Mouse (Mus musculus) erythroblast, adult 5-6 weeks (primary cell): ENCODE measurements around the gene Vezf1. TPM values are rescaled to one million over a fixed set of nuclear protein-coding genes. Genes with fewer than 3 reads are reported as not detected.
"Not testable (repeated sequence)": the region's sequence is repeated elsewhere in the genome, so short reads cannot be mapped to it uniquely, and the experiment has no call there.

Experiments used
- ATAC-seq: replicated peaks from 2 replicates; pipeline ENCODE4 v1.8.0; 2016; ENCODE audit warnings: moderate number of reproducible peaks, mild to moderate bottlenecking, moderate TSS enrichment, inconsistent platforms; ENCODE audit not compliant: poor library complexity, low FRiP score, severe bottlenecking
- total RNA-seq, 2 experiments: library from RNA; stranded (forward) in 1 of 2; stranded (reverse) in 1 of 2; fragments of 150-400 nt in 1 of 2; fragments of 200-764, 138-1000 nt in 1 of 2; gene quantifications; 2 replicates each; pipeline versions ENCODE4 v1.2.3 to v1.2.4; 2015 to 2017; ENCODE audit warnings: low replicate concordance in 2 of 2

Vezf1 gene
- 15.8 and 23.4 TPM in 2 replicates for total RNA-seq (2015; ENCODE audit: low replicate concordance)
- 7.9 and 11.7 TPM in 2 replicates for total RNA-seq (2017; ENCODE audit: low replicate concordance)

GRCm38 (mm10) chr11:88067586-88068410 lies at the start of gene Vezf1:
Gene Vezf1 (plus strand): TSS chr11:88068279.
- ATAC-seq = peak; percentile 93

- no peak for ATAC-seq
These were observed 44.1 kb upstream of the Vezf1 start for GRCm38 (mm10) chr11:88023933-88024332.

GRCm38 (mm10) chr11:88027391-88028035 lies 40.6 kb upstream of the Vezf1 start:
- no peak for ATAC-seq

- no peak for ATAC-seq
These were observed 39.8 kb upstream of the Vezf1 start for GRCm38 (mm10) chr11:88028193-88028684.

GRCm38 (mm10) chr11:88030219-88030618 lies 37.9 kb upstream of the Vezf1 start:
- ATAC-seq = no peak

- no peak for ATAC-seq
These were observed 37.2 kb upstream of the Vezf1 start for GRCm38 (mm10) chr11:88030836-88031235.

GRCm38 (mm10) chr11:88031753-88032152 lies 36.3 kb upstream of the Vezf1 start:
- ATAC-seq = no peak

- ATAC-seq = no peak
These were observed 32.1 kb upstream of the Vezf1 start for GRCm38 (mm10) chr11:88035970-88036369.

- no peak for ATAC-seq
These were observed 31.3 kb upstream of the Vezf1 start for GRCm38 (mm10) chr11:88036761-88037251.

- ATAC-seq = no peak
These were observed 30.7 kb upstream of the Vezf1 start for GRCm38 (mm10) chr11:88037386-88037785.

GRCm38 (mm10) chr11:88039066-88039465 lies 29.0 kb upstream of the Vezf1 start:
- no peak for ATAC-seq

GRCm38 (mm10) chr11:88044314-88044713 lies 23.8 kb upstream of the Vezf1 start:
- no peak for ATAC-seq

- ATAC-seq = not testable (repeated sequence)
These were observed 22.9 kb upstream of the Vezf1 start for GRCm38 (mm10) chr11:88045159-88045558.

GRCm38 (mm10) chr11:88045878-88046277 lies 22.2 kb upstream of the Vezf1 start:
- ATAC-seq = peak; percentile 70

GRCm38 (mm10) chr11:88046323-88046937 lies 21.6 kb upstream of the Vezf1 start:
- ATAC-seq = no peak

- ATAC-seq = peak; percentile 82
These were observed 20.9 kb upstream of the Vezf1 start, which contains the start of gene Srsf1 for GRCm38 (mm10) chr11:88046944-88047794. Gene Srsf1 (plus strand): TSS chr11:88047373.

GRCm38 (mm10) chr11:88047871-88048531 lies 20.1 kb upstream of the Vezf1 start:
- ATAC-seq = peak; percentile 23

GRCm38 (mm10) chr11:88048961-88049670 lies 19.0 kb upstream of the Vezf1 start:
- ATAC-seq = peak; percentile 42
